Mouse (Mus musculus) embryonic facial prominence, embryonic 14.5 days (tissue): ENCODE measurements around the gene Icos. TPM values are rescaled to one million over a fixed set of nuclear protein-coding genes. Genes with fewer than 3 reads are reported as not detected.
A peak's percentile ranks its signal among the peaks of the same experiment; 100 is the strongest.

Source experiments
- ATAC-seq: fragments of 200-750 bp; cut with Nextera tagmentation; 2 replicates; pipeline ENCODE4 v1.8.0; 2017; ENCODE audit warnings: low read depth, moderate number of reproducible peaks, moderate TSS enrichment
- DNase-seq: peaks from one replicate; pipeline ENCODE4 v3.0.0-alpha.2; 2015; ENCODE audit warnings: low spot score
- H3K27ac ChIP-seq: fragments of 300-500 bp; sonication (generic); replicated peaks from 2 replicates; pipeline ENCODE4 v1.5.1; 2014; ENCODE audit warnings: low read depth, mild to moderate bottlenecking, low read length, moderate library complexity
- H3K27me3 ChIP-seq: fragments of 300-500 bp; sonication (generic); replicated peaks from 2 replicates; pipeline ENCODE4 v1.6.1; 2014; ENCODE audit warnings: low read length; ENCODE audit not compliant: control insufficient read depth, insufficient read depth
- H3K36me3 ChIP-seq: fragments of 300-500 bp; sonication (generic); 2 replicates; pipeline ENCODE4 v1.6.1; 2014; ENCODE audit warnings: low read length, mixed read lengths; ENCODE audit not compliant: control insufficient read depth, insufficient read depth
- H3K4me1 ChIP-seq: fragments of 300-500 bp; sonication (generic); 2 replicates; pipeline ENCODE4 v1.6.1; 2014; ENCODE audit warnings: antibody characterized with exemption, low read length; ENCODE audit not compliant: control insufficient read depth, insufficient read depth
- H3K4me2 ChIP-seq: fragments of 300-500 bp; sonication (generic); 2 replicates; pipeline ENCODE4 v1.6.1; 2014; ENCODE audit warnings: low read depth, mild to moderate bottlenecking, low read length, moderate library complexity, mixed read lengths
- H3K4me3 ChIP-seq: fragments of 300-500 bp; sonication (generic); 2 replicates; pipeline ENCODE4 v1.5.1; 2014; ENCODE audit warnings: low read depth, mild to moderate bottlenecking, low read length
- H3K9ac ChIP-seq: fragments of 300-500 bp; sonication (generic); 2 replicates; pipeline ENCODE4 v1.6.1; 2014; ENCODE audit warnings: low read depth, mild to moderate bottlenecking, low read length, moderate library complexity, mixed read lengths
- H3K9me3 ChIP-seq: fragments of 300-500 bp; sonication (generic); 2 replicates; pipeline ENCODE4 v1.6.1; 2016; ENCODE audit warnings: low read length; ENCODE audit not compliant: control insufficient read depth
- WGBS: fragments of 180-500 bp; shearing (Covaris S2); extraction: QIAGEN DNeasy Blood & Tissue Kit; methylation state at CpG from one replicate; pipeline ENCODE4 v1.1.7; 2014; 5-methylcytosine and 5-hydroxymethylcytosine counted together
- polyA plus RNA-seq: library from polyadenylated mRNA; unstranded; fragments of >200 nt; fragmentation: Nextera tagmentation; extraction: Ambion mirVana; gene quantifications from 2 replicates; pipeline ENCODE4 v1.2.1, GENCODE M21; 2014

The Icos gene
- polyA plus RNA-seq, 1 experiment from 2014 or later: 0.40 TPM

DNA sequence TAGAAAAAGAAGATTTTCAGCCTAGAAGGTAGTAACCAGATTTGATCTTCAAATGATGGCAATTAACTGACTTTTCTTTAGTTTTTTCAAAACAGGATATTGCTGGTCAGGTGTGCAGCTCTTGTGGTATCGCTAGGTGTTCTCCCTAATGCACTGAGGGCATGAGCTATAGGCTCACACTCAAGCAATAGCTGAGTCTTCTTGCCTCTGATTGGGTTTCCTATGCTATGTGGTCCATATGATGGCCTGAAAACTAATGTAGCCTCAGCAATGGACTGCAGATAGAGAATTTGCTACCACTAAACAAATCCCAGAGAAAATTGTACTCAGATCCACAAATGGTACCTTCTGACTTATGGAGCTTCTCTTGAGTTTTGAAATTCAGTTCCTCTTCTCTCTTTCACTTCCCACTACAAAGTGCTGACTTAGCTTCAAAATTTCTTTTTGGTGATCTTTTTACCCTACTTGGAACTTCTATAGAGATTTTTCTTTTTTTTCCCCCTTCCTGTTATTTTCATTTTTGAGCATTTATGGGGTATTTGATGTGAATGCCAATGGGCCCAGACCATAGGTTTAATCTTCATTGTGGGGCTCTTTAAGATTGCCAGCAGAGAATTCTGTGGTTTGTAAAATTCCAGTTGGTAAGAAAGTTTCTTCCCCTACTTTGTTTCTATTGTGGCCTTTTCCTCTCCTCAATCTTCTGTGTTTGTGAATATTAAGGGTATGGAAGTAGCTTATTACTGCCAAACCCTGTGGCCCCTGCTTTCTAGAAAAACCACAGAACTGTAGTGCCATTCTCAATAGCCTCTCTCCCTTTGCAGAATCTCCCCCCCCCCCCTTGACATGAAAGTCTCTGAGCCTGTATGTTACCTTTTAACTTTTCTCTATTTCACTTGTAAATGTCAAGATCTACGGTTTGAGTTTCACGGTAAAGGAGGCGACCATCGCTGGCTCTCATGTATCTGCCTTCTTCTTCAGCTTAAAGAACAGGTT lies 36.4 kb upstream of the Icos start:
- H3K27ac ChIP-seq: no peak overlapping the region; the same call in 1 of the 2 replicates
- H3K36me3 ChIP-seq: no peaks in the 10 kb centered on the region
- no peak overlapping the region for H3K9ac ChIP-seq
- H3K27me3 ChIP-seq: no peaks in the 10 kb centered on the region
- H3K4me2 ChIP-seq: no peak overlapping the region
- DNase-seq: no peak
- H3K9me3 ChIP-seq: no peaks in the 10 kb centered on the region
- H3K4me3 ChIP-seq: no peak overlapping the region
- no peaks in the 10 kb centered on the region for H3K4me1 ChIP-seq
- 85% methylated on average over 5 of the region's 5 CpGs for WGBS
- ATAC-seq: no peak

- 58% methylated on average over 2 of the region's 2 CpGs for WGBS
- Histone ChIP-seq H3K9me3 (no peaks in the 10 kb centered on the region), H3K27ac (no peak overlapping the region), H3K4me2 (no peak overlapping the region), H3K36me3 (no peaks in the 10 kb centered on the region), H3K4me3 (no peak overlapping the region), H3K27me3 (no peaks in the 10 kb centered on the region), H3K4me1 (no peaks in the 10 kb centered on the region), H3K9ac (no peak overlapping the region)
- ATAC-seq: no peak
- DNase-seq: no peak
Observed at GRCm38 (mm10) chr1:60942921-60943320, 34.8 kb upstream of the Icos start.

GRCm38 (mm10) chr1:60945633-60946401 lies 31.9 kb upstream of the Icos start:
- ATAC-seq (no peak), DNase-seq (no peak)
- 82% methylated on average over 8 of the region's 8 CpGs for WGBS
- Histone ChIP-seq H3K4me2 (no peak overlapping the region), H3K9me3 (no peaks in the 10 kb centered on the region), H3K4me1 (no peaks in the 10 kb centered on the region), H3K4me3 (no peak overlapping the region), H3K27ac (no peak overlapping the region), H3K9ac (no peak overlapping the region), H3K36me3 (no peaks in the 10 kb centered on the region), H3K27me3 (no peaks in the 10 kb centered on the region)

DNA sequence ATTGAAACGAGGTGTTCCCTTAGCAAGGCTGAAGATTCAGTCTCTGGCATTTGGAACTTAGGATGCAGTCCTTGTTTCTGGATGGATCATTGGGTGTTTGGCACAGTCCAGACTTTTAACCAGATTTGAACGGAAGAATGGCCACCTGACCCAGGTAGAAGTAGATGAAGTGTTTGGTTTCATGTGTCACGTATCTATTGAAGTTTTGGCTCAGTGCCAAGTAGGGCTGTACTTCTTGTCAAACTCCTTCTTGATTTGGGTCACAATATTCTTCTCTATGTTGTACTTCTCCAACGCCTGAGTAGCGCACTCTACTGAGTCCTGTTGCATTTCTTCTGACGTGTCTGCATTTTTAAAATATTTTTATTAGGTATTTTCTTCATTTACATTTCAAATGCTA lies 29.6 kb upstream of the Icos start:
- Histone ChIP-seq H3K9ac (no peak overlapping the region), H3K4me1 (no peaks in the 10 kb centered on the region), H3K36me3 (no peaks in the 10 kb centered on the region), H3K9me3 (no peaks in the 10 kb centered on the region), H3K4me2 (no peak overlapping the region), H3K27ac (no peak overlapping the region), H3K4me3 (no peak overlapping the region), H3K27me3 (no peaks in the 10 kb centered on the region)
- 71% methylated on average over 6 of the region's 6 CpGs for WGBS
- ATAC-seq (no peak), DNase-seq (no peak)

DNA sequence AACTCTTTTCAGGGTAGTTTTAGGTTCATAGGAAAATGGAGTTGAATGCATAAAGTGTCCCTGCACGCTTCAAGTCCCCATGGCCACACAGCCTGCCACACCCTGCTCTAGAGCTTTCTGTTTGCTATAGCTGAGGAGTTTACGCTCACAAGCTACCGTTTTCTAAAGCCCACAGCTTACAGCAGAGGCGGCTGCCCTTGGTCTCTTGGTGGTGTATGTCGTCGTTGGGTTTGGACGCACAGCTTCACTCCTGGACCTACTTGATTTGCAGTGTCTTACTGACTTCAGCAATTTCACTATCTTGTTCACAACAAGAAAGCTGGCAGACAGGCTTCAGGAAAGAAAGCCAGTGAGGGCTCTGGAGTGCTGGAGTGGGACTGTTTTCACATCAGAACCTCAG lies 24.8 kb upstream of the Icos start:
- no peak for ATAC-seq
- H3K36me3 ChIP-seq: no peaks in the 10 kb centered on the region
- 61% methylated on average over 7 of the region's 7 CpGs for WGBS

GRCm38 (mm10) chr1:60953686-60954085 lies 24.0 kb upstream of the Icos start:
- Histone ChIP-seq H3K9ac (no peak overlapping the region), H3K4me1 (no peaks in the 10 kb centered on the region), H3K36me3 (no peaks in the 10 kb centered on the region), H3K4me2 (no peak overlapping the region), H3K27me3 (no peaks in the 10 kb centered on the region), H3K27ac (no peak overlapping the region), H3K9me3 (no peaks in the 10 kb centered on the region), H3K4me3 (no peak overlapping the region)
- ATAC-seq: no peak
- 86% methylated on average over 7 of the region's 7 CpGs for WGBS
- DNase-seq: no peak

More for the DNA sequence above, 24.8 kb upstream of the Icos start:
- no peaks in the 10 kb centered on the region for H3K4me1 ChIP-seq
- DNase-seq: no peak
- no peaks in the 10 kb centered on the region for H3K27me3 ChIP-seq
- no peak overlapping the region for H3K4me2 ChIP-seq
- no peak overlapping the region for H3K9ac ChIP-seq
- H3K27ac ChIP-seq: no peak overlapping the region
- H3K4me3 ChIP-seq: no peak overlapping the region
- H3K9me3 ChIP-seq: no peaks in the 10 kb centered on the region

- H3K27me3 ChIP-seq: no peaks in the 10 kb centered on the region
- H3K27ac ChIP-seq: no peak overlapping the region
- 63% methylated on average over 2 of the region's 2 CpGs for WGBS
- no peak overlapping the region for H3K9ac ChIP-seq
- DNase-seq (peak; percentile 59), ATAC-seq (peak; percentile 63; the same call in 1 of the 2 replicates)
- H3K36me3 ChIP-seq: no peaks in the 10 kb centered on the region
- H3K4me1 ChIP-seq: no peaks in the 10 kb centered on the region
- H3K4me2 ChIP-seq: no peak overlapping the region
- no peak overlapping the region for H3K4me3 ChIP-seq
- H3K9me3 ChIP-seq: no peaks in the 10 kb centered on the region
Observed at GRCm38 (mm10) chr1:60954759-60955158, 23.0 kb upstream of the Icos start.

DNA sequence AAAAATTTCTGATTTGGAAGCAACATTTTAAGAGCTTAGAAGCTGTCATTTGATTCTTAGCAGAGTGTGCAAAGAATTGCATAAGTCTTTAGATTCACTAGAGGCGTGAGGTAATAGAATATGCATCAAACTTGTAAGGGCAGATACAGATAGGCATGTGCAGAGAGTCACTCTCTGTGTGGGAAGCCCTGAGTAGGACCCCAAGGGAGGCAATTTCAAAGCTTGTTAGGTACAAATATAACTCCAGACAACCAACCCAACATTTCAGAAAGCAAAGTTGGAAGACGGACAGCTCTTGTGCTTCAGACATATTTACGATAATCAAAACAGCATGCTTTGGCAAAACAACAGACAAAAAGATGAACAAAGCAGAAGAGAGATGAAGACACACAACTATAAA lies 22.5 kb upstream of the Icos start:
- no peak overlapping the region for H3K9ac ChIP-seq
- H3K4me2 ChIP-seq: no peak overlapping the region
- DNase-seq (peak; percentile 75), ATAC-seq (no peak)
- H3K4me1 ChIP-seq: no peaks in the 10 kb centered on the region
- H3K9me3 ChIP-seq: no peaks in the 10 kb centered on the region
- WGBS: 80% methylated on average over 3 of the region's 3 CpGs
- no peak overlapping the region for H3K4me3 ChIP-seq
- H3K27ac ChIP-seq: no peak overlapping the region
- no peaks in the 10 kb centered on the region for H3K27me3 ChIP-seq
- H3K36me3 ChIP-seq: no peaks in the 10 kb centered on the region
